Mouse (Mus musculus): ENCODE results near the gene Tent5b.

GRCm38 (mm10) chr4:133504300-133504699, 24.4 kb downstream of the Tent5b start:
- TF ChIP-seq POLR2A (IDR thresholded peaks at IDR 0.05; ENCODE audit: control insufficient read depth, extremely low read depth, insufficient read depth, low read length, poor library complexity) (no peak), CTCF (IDR thresholded peaks at IDR 0.05; ENCODE audit: borderline replicate concordance, control insufficient read depth, extremely low read depth, insufficient read depth, low read length, poor library complexity) (no peak)
